Mouse (Mus musculus): ENCODE results near the gene Nudcd2. TPM values are rescaled to one million over a fixed set of nuclear protein-coding genes. Genes with fewer than 3 reads are reported as not detected.

Gene Nudcd2
- polyA plus RNA-seq, 1 experiment: 7.4 TPM

- Histone ChIP-seq H3K4me3 (ENCODE audit: extremely low read depth, insufficient read depth, insufficient read length) (no peak overlapping the region), H3K27ac (ENCODE audit: insufficient read depth, low read length) (no peak overlapping the region), H3K27me3 (ENCODE audit: control insufficient read depth, insufficient read depth, low read length) (no peaks in the 10 kb centered on the region), H3K36me3 (ENCODE audit: control insufficient read depth, insufficient read depth, low read length) (no peaks in the 10 kb centered on the region), H3K4me1 (ENCODE audit: control insufficient read depth, insufficient read depth, insufficient read length) (no peaks in the 10 kb centered on the region)
- 57% methylated on average over 12 of the region's 12 CpGs for WGBS
- DNase-seq (ENCODE audit: low read depth in 1 of 2, low spot score in 2 of 2): no peak
- TF ChIP-seq CTCF (IDR thresholded peaks at IDR 0.05; ENCODE audit: extremely low read depth, insufficient read depth, insufficient read length, insufficient replicate concordance): no peak
- TF ChIP-seq POLR2A (IDR thresholded peaks at IDR 0.05; ENCODE audit: low read depth, low read length): no peak
Measured at GRCm38 (mm10) chr11:40775315-40776269, 42.1 kb downstream of the Nudcd2 start.

- H3K36me3 ChIP-seq (ENCODE audit: control insufficient read depth, insufficient read depth, low read length): no peaks in the 10 kb centered on the region
- H3K27ac ChIP-seq (ENCODE audit: insufficient read depth, low read length): no peak overlapping the region
- H3K27me3 ChIP-seq (ENCODE audit: control insufficient read depth, insufficient read depth, low read length): no peaks in the 10 kb centered on the region
- no peak for DNase-seq (ENCODE audit: low read depth in 1 of 2, low spot score in 2 of 2)
- WGBS: 65% methylated on average over 2 of the region's 2 CpGs
- H3K4me3 ChIP-seq (ENCODE audit: extremely low read depth, insufficient read depth, insufficient read length): no peak overlapping the region
- H3K4me1 ChIP-seq (ENCODE audit: control insufficient read depth, insufficient read depth, insufficient read length): no peaks in the 10 kb centered on the region
- TF ChIP-seq CTCF (IDR thresholded peaks at IDR 0.05; ENCODE audit: extremely low read depth, insufficient read depth, insufficient read length, insufficient replicate concordance): no peak
- TF ChIP-seq POLR2A (IDR thresholded peaks at IDR 0.05; ENCODE audit: low read depth, low read length): no peak
Measured at GRCm38 (mm10) chr11:40781857-40782256, 48.4 kb downstream of the Nudcd2 start.

- Histone ChIP-seq H3K27ac (ENCODE audit: insufficient read depth, low read length) (no peak overlapping the region), H3K4me3 (ENCODE audit: extremely low read depth, insufficient read depth, insufficient read length) (no peak overlapping the region), H3K36me3 (ENCODE audit: control insufficient read depth, insufficient read depth, low read length) (no peaks in the 10 kb centered on the region), H3K27me3 (ENCODE audit: control insufficient read depth, insufficient read depth, low read length) (no peaks in the 10 kb centered on the region), H3K4me1 (ENCODE audit: control insufficient read depth, insufficient read depth, insufficient read length) (no peaks in the 10 kb centered on the region)
- WGBS: 82% methylated on average over 1 of the region's 1 CpGs
- no peak for DNase-seq (ENCODE audit: low read depth in 1 of 2, low spot score in 2 of 2)
- TF ChIP-seq POLR2A (IDR thresholded peaks at IDR 0.05; ENCODE audit: low read depth, low read length) (no peak), CTCF (IDR thresholded peaks at IDR 0.05; ENCODE audit: extremely low read depth, insufficient read depth, insufficient read length, insufficient replicate concordance) (no peak)
Measured at GRCm38 (mm10) chr11:40783346-40783745, 49.9 kb downstream of the Nudcd2 start.

GRCm38 (mm10) chr11:40784326-40784725 lies 50.9 kb downstream of the Nudcd2 start:
- H3K36me3 ChIP-seq (ENCODE audit: control insufficient read depth, insufficient read depth, low read length): no peaks in the 10 kb centered on the region
- no peak overlapping the region for H3K27ac ChIP-seq (ENCODE audit: insufficient read depth, low read length)
- no peaks in the 10 kb centered on the region for H3K4me1 ChIP-seq (ENCODE audit: control insufficient read depth, insufficient read depth, insufficient read length)
- H3K27me3 ChIP-seq (ENCODE audit: control insufficient read depth, insufficient read depth, low read length): no peaks in the 10 kb centered on the region
- TF ChIP-seq POLR2A (IDR thresholded peaks at IDR 0.05; ENCODE audit: low read depth, low read length): no peak
- TF ChIP-seq CTCF (IDR thresholded peaks at IDR 0.05; ENCODE audit: extremely low read depth, insufficient read depth, insufficient read length, insufficient replicate concordance): no peak
- WGBS: 85% methylated on average over 8 of the region's 8 CpGs
- no peak for DNase-seq (ENCODE audit: low read depth in 1 of 2, low spot score in 2 of 2)
- no peak overlapping the region for H3K4me3 ChIP-seq (ENCODE audit: extremely low read depth, insufficient read depth, insufficient read length)

GRCm38 (mm10) chr11:40786900-40787299 lies 53.4 kb downstream of the Nudcd2 start:
- Histone ChIP-seq H3K36me3 (ENCODE audit: control insufficient read depth, insufficient read depth, low read length) (no peaks in the 10 kb centered on the region), H3K27ac (ENCODE audit: insufficient read depth, low read length) (no peak overlapping the region), H3K4me1 (ENCODE audit: control insufficient read depth, insufficient read depth, insufficient read length) (no peaks in the 10 kb centered on the region), H3K27me3 (ENCODE audit: control insufficient read depth, insufficient read depth, low read length) (no peaks in the 10 kb centered on the region), H3K4me3 (ENCODE audit: extremely low read depth, insufficient read depth, insufficient read length) (no peak overlapping the region)
- TF ChIP-seq CTCF (IDR thresholded peaks at IDR 0.05; ENCODE audit: extremely low read depth, insufficient read depth, insufficient read length, insufficient replicate concordance) (no peak), POLR2A (IDR thresholded peaks at IDR 0.05; ENCODE audit: low read depth, low read length) (no peak)
- DNase-seq (ENCODE audit: low read depth in 1 of 2, low spot score in 2 of 2): no peak
- 88% methylated on average over 2 of the region's 2 CpGs for WGBS

Other genes starting within 250 kb of the Nudcd2 start
- 26.3 and 28.3 TPM in 2 replicates for gene Mat2b, start 38.5 kb upstream of the Nudcd2 start, polyA plus RNA-seq (2012; rRNA removed)
- gene Hmmr, start 245 bp upstream of the Nudcd2 start, polyA plus RNA-seq (2012; rRNA removed): 2.6 and 2.9 TPM in 2 replicates
- 6.7 and 7.9 TPM in 2 replicates for gene Ccng1, start 21.6 kb downstream of the Nudcd2 start, polyA plus RNA-seq (2012; rRNA removed)

Measured in spleen, adult 2 months (tissue).